Mouse (Mus musculus) cerebellum, postnatal 4 days (tissue): ENCODE data around the gene Gnao1.

Experiments used
- DNase-seq, 2 experiments: peaks; one replicate each; pipeline ENCODE4 v3.0.0; 2022; ENCODE audit warnings: low spot score in 2 of 2, mixed read lengths in 1 of 2

Gene Gnao1

DNA sequence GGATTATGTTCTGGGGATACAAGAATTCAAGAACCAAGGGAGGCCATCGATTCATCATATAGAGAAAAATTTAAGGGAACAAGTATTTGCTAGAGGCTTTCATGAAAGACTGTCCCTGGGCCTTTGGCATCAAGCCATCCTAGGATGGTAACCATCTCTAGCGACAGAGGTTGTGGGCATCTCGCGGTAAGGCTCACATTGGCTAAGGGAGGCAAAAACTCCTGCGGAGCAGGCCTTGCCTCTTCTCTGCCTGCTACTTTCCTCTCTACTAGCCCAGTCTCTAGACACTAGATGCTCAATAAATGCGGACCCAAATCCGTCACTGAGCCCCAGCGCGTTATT lies at the start of gene Gnao1:
Gnao1 (plus strand) TSS at position 281 of the 342 bp plus-strand sequence.
- DNase-seq, result no peak

DNA sequence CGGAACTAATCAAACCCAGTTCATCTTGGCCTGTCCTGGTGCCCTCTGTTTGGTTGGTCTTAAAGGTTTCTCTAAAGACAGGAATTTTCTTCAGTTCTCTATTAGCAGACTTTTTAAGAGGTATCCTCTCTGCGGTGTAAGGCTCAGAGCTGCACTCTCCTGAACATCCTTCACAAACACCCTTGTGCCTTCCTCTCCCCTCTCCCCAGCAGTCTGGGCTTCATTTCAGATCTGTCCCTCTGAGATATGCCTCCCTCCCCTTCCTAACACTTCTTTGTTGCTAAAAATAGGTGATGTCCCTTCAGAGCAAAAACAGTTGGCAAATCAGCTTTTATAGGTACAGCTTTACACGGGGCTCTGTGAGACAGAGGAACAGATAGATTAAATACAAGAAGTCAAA lies 32.2 kb upstream of the Gnao1 start:
- DNase-seq, result no peak

DNA sequence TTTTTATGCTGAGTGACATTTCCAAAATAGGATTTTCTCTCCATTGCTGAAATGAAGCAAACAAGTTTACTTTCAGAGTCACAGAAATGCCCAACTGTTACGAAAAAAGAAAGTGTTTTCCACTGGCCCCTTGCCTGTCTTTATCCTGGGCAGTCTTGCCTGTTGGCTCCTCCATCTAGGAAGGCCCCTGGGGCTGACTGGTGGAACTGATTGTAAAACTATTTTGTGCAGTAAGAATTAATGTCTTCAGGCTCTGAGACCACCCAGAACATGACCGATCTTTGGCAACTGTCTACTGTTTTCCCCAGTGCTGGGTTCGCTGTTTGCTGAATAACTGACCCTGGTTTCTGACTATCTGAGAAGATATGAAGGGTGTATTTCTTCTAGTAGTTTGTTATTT lies 540 bp upstream of the Gnao1 start:
- no peak for DNase-seq

DNA sequence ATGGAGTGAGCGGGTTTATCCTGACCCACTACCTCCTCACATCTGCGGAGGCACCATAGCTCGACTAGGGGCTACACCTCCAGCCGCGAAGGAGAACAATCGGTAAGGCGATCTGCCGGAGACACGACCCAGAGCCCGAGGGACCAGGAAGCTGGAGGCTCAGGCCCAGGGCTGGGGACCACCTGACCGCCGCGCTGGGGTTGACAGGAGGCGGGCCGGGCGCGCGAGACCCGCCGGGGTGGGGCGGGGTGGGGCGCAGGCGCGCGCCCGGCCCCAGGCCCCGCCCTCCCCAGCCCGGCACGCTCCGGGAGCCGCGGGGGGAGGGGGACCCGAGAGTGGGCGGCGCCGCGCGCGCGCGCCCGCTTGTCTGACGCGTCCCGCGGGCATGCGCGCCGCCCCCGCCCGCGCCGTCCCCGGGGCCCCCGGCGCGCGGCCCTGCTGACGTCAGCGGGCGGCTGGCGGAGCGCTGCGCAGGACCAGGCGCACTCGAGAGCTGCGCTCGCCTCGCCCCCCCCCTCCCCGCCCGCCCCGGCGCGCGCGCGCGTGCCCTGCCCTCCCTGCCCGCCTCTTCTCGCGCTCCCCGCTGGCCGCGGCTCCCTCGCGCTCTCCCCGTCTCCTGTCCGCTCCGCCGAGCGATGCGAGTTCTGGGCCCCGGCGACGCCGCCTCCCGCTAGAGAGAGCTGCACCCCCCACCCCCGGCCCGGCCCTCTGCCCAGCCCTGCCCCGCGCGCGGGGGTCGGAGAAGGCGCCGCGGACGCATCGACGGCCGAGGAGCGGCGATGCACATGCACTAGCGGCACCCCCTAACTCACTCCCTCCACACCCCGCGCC lies 477 bp downstream of the Gnao1 start:
- peak; percentile 79 to 93 for DNase-seq

DNA sequence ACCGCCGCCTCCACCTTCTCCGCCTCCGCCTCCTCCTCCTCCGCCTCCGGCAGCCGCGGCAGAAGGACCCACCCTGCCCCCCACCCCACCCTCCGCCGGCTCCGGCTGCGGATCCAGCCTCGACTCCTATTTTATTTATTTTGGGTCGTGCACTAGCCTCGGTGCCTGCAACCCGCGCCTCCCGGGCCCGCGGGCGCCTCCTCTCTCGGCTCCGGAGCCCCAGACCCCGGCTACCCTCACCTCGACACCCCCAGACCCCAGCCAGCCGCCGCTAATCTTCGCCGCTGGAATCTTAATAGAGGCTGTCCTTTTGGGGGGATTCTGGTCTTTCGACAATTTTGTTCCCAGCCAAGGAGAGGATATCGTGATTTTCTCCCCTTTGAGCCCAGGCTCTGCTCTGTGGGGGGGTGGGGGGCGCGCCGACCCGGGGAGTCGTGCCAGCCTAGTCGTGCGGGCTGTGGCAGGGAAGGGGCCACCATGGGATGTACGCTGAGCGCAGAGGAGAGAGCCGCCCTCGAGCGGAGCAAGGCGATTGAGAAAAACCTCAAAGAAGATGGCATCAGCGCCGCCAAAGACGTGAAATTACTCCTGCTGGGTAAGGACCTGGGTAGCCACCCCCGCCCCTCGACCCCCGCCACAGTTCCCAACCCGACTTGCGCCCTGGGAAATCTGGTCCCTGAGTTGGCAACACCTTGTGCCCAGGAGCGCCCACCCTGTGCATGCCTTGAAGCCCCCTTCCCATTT lies 1.3 kb downstream of the Gnao1 start:
- peak in 1 of 2 experiments; percentile 32 for DNase-seq

DNA sequence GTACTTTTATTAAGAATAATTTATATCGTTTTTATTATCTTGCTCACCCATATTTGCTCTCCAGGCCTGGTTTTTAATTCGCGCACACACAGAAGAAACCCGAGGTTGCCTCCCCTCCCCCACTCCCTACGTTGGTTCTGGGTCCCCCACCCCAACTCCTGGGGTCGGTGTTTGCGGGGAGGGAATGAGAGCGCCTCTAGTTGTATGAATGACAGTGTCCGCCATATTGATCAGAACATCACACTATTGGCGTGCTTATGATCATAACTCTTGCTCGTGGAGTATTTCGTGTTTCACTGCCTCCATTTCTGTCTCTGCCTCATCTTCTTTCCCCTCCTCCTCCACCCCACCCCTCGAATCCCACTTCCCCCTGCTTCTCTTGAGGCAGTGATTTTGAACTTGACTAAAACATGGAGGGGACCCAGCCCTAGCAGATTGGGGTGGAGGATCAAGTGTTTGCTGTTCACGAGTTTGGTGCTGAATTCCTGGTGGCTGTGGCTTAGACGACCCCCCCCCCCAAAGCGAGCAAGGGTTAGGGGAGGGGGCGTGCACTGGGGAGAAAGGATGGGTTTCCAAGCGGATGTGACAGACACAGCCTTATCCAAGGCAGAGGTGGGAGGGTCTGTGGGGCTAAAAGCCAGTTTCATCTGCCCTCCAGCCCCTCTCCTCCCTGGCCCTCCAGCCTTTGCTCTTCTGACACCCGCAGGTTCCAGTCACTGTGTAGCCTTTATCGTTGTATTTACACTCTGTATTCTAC lies 2.1 kb downstream of the Gnao1 start:
- DNase-seq, result peak in 1 of 2 experiments; percentile 42

DNA sequence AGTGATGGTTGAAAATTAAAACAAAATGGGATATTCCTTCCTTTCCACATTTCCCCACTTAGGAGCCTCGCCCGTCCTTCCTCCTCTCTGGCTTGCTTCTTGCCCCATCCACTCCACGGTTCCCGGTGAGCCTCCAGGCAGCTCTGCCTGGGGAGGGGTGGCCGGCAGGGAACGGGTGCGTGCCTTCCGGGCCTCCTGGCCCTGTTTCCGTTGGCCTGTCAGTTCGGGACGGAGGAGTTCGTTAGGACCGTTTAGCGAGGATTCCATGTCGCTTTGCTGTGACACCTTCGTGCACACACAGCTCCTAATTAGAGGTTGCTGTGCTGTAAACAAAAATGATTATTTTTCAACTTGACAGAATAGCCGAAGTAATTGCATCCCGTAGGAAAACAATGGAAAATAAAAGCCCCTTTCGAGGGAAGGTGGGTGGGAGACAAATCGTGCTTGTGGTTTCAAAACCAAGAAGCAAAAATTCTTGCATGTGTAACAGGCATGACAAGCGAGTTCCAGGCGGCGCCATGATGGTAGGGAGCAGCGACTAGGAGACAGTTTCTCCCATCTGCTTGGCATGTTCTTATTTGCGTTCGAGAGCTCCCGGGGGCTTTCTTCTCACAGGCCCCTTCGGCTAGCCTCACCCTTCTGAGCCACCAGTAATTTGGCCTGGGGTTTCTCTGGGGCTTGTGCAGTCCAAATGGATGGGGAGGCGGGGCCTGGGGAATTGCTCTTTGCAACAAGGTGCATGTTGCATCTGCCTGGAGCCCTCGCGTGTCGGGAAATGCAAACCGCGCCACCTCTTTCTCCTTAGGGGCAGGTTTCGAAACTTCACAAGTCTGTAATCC lies 3.0 kb downstream of the Gnao1 start:
- DNase-seq, result peak in 1 of 2 experiments; percentile 19

DNA sequence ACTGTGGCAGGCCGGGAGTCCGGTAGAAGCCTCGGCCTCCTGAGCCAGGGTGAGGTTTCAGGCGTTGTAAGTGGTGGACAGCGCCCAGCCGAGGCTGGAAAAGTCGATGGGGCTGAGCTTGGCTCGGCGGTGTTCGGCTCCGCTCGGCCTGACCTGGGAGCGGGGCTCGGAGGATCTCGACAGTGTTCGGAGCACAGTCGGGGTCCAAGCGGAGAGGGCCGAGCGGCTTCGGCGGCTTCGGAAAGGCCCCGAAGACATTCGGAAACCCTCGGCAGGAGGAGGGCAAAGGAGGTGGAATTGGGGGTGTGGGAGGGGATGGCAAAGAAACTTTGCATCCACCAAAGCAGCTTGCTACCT lies 3.6 kb downstream of the Gnao1 start:
- peak; percentile 96 to 99 for DNase-seq

DNA sequence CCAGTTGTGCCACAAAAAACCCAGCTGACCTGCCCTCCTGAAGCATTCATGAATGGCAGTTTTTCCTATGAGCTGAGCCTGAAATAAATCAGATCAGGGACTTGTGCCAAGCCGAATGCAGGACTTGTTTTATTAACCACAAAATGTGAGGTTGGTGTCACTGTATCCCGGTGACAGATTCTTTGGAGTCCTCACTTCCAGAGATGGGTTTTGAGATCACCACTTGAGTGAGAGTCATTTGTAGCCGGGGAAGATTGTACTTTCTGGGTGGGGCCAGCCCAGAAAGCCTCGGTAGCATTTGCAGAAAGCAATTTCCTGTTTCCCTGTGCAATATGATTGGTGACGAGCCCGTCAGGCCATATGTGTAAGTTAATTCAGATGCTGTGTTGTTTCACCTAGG lies 4.5 kb downstream of the Gnao1 start:
- no peak for DNase-seq

DNA sequence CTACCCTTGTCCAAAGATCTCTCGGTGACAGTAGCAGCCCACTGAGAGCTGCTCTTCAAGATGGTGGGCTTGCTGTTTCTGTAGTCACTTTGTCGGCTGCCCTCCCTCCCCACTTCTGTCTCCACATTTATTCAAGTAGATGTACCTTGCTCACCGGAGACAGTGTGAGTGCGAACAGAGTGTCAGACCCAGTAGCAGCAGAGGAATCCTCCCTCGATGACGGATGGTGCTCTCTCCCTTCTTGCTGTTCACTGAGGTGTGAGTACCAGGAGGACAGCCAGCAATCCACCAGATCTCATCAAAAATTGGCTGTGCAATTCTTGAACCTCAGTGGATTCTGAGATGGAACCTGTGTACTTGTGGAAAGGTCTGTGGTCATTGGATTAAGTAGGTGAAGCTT lies 6.5 kb downstream of the Gnao1 start:
- no peak for DNase-seq

DNA sequence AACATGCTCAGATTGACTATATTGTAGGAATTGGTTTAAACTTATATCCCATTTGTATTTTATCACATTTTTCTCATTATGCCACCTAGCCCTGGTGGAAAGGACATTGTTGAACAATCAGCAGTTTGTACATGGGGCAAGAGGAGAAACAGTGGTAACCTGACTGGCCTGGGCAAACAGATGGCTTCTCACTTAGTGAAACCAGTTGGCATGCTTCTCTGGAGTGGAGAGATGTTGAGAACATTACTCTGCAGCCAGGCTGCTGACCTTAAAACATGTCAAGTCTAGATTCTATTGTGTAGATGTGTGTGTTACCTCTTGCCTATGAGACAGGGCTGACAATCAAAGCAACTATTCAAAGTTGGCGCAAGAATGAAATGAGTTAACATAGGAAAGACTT lies 7.6 kb downstream of the Gnao1 start:
- no peak for DNase-seq

DNA sequence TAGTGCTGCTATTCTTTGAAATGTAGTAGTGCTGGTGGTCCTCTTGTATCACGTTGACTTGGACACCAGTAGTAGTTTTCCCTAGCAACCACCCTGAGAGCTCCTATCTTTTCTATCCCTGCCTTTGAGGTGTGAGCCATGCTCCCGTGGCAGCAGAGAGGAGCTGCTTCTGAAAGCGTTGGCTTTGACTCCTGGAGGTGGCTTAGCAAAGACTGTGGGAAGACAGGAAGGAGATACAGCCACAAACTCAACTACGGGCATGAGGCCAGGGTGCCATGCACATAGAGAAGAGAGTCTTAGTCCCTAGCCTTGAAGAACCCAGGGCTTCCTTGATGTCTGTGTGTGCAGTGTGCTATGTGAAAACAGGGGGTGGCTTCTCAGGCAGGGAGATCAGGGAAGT lies 10.2 kb downstream of the Gnao1 start:
- no peak for DNase-seq

DNA sequence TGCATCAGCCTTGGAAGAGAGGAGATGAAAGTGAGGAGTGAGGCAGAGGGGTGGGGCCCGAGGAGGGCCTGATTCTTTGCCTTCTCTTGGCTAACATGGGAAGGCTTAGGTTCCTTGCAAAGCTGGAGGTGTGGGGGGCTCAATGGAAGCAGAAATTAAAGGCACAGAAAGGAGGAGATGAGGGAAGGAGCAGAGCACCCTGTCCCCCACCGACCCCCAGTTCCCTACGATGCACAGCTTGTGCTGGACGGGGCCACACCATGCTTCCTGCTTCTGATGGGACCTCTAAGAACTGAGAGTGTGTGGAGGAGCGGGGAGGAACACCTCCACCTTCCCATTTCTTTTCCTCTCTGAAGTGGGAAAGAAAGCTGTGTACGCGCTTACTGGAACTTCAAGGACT lies 11.6 kb downstream of the Gnao1 start:
- no peak for DNase-seq

DNA sequence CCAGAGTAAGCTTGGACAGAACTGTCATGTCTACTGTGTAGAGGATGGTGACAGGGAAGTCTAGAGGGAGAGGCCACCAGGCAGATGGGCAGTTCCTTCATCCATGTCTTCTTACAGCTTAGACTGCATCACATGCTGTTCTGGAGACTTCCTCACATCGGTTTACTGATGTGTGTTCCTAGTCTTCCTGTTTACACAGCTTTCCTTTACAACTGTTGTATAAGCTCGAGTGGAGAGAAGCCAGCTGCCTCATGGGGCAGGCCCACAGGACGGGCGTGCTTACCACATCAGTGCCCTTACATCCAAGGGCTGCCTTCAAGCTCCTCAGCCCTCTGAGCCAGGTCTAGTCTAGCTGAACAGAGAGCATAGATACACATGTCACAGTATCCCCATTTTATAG lies 15.6 kb downstream of the Gnao1 start:
- no peak for DNase-seq

DNA sequence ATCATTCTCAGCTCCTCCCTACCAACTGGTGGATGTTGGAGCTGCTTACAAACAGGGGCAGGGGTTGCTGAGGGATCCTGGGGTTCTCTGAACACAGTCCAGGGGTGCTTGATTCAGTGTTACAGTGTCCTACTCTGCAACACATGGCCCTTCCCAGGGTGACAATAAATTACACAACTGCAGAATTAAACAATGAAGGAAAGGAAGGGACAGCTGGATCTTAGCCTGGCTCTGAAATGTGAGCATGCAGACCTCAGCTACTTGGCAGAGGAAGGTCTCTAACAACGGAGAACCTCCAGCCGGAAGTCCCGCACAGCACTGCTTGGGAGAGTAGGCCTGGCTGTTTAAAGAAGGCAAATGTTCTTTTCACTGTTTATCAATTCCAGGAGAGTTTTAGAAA lies 20.9 kb downstream of the Gnao1 start:
- no peak for DNase-seq

DNA sequence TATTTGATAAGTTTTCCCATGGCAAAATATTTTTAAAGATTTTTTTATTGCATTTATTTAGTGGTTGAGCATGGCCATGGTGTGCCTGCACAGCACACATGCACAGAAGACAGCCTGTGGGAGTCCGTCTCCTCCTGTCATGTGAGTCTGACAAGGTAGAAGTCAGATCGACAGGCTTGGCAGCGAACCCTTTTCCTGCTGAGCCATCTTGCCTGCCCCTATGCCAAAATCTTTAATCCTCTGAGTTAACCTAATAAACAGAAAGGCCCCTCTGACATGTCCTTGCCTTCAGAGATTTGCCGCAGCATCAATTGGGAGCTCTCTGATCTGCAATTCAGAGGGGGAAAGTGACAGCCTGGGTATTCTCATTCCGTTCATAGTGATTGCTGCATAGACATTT lies 26.0 kb downstream of the Gnao1 start:
- peak in 1 of 2 experiments; percentile 31 for DNase-seq

DNA sequence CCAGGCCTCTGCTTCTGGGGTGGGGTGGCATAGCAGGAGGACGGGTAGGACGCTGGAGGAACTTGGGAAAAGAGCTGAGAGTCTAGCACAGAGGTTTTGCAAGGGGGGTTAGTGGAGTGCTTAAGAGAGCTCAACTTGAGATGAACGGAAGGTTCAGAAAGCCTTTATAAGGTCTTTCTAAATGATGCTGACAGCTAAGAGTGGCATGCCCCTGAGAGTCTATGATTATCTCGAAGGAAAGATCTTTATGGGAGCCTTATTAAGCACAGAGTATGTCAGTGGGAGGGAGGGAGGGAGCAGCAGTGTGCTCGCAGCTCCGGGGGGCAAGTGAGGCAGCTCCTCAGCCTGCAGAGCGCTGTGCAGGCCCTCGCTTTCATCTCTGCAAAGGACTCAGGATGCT lies 29.3 kb downstream of the Gnao1 start:
- no peak for DNase-seq

DNA sequence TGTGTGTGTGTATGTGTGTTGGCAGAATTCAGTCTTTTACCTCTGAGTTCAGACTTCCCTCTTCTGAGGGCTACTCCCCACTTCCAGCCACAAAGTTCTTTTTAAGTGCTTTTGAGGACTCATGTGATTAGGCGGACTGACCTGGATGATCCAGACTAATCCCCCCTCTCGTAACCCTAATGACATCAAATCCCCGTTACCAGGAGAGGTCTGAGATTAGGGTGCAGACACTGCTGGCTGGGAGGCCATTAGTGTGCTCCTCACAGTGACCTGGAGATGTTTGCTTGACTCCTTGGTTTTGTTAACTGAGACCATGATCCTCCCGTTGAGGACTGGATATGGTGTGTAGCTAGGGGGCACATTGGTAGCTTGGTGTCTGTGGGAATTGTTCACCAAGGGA lies 30.7 kb downstream of the Gnao1 start:
- DNase-seq, result no peak

DNA sequence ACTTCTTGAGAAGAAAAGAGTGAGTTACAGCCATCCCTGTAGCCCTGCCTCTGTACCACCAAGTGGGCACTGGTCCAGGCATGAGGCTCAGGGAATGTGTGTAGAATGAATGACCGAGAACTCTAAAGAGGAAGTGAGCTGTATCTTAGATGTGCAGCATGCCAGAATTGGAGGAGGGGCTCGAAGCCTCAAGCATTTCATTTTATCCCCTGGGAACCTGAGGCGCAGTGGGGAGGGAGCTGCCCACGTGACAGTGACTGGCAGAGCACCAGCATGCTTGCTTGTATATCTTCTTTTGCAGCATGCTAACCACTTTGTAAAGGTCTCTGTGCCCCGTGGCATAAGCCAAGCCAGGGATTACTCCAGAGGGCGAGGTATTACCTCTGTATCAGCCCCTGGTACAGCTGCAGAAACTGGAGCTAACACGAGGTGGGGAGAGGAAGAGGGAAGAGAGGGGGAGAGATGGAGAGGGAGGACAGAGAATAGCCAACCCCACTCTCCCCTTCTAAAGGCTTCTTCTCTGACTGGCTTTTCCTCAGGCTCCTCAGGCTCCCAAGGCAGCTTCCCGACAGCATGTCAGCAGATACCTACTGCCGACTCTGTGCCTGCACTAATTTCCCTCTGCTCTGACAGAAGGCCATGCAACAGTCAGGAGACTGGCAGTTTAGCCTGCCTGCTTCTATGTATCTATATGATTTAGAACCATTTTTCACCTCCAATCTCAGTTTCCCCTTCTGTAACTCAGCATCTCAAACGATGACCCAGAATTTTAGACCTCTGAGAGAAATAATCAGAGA lies 31.4 kb downstream of the Gnao1 start:
- DNase-seq, result peak in 1 of 2 experiments; percentile 24

DNA sequence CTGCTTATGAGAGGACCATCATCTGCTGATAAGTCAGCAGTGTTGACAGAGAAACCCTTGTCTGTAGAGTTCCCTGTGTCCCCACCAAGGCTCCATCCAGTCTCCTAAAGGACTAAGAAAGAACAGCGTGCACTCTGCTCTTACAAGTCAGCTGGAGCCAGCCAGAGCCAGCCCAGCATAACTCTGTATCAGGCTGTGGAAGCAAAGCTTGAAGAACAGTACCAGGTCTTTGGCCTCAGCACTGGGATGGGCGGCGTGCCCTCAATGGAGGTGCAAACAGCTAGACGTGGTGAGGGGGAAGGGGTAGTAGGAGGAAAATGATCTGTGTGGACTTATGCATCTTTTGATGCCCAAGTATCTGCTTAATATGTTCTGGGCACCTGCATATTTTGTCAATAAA lies 32.8 kb downstream of the Gnao1 start:
- no peak for DNase-seq
